Comparison of ENCODE assay signal across 8 mouse cellular contexts in genomic region chr15:79650569-79650968, GRCm38 (mm10). TPM values are rescaled to one million over a fixed set of nuclear protein-coding genes. Genes with fewer than 3 reads are reported as not detected.
DNase-seq lines count a peak whose midpoint lies in the region; ATAC-seq and TF ChIP-seq lines count a peak whose summit lies in the region.

No protein-coding gene starts in this region.

- TF ChIP-seq EP300 in heart, adult 2 months (IDR thresholded peaks at IDR 0.05; ENCODE audit: insufficient read depth, low read depth, low read length) = no peak

- H3K9ac ChIP-seq in heart, adult 2 months (ENCODE audit: low read depth, low read length) = no peak overlapping the region
- no peak overlapping the region for H3K9ac ChIP-seq in forebrain, embryonic 11.5 days (ENCODE audit: low read length)

- no peak overlapping the region for H3K4me3 ChIP-seq in heart, adult 2 months
- no peak overlapping the region for H3K4me3 ChIP-seq in heart, embryonic 10.5 days
- no peak overlapping the region for H3K4me3 ChIP-seq in forebrain, embryonic 11.5 days (ENCODE audit: low read depth, low read length)

- H3K27ac ChIP-seq in heart, adult 2 months = no peak overlapping the region
- H3K27ac ChIP-seq in heart, embryonic 10.5 days = no peak overlapping the region
- H3K27ac ChIP-seq in forebrain, embryonic 11.5 days (ENCODE audit: low read depth, low read length) = no peak overlapping the region

- ATAC-seq in granulocyte monocyte progenitor cell, adult 5-6 weeks (replicated peaks; ENCODE audit: poor library complexity, severe bottlenecking) = peak; percentile 95
- 0 out of 2 replicates have a peak, but pooled peaks have one; percentile 41 for ATAC-seq in megakaryocyte-erythroid progenitor cell, adult 5-6 weeks (replicated peaks; ENCODE audit: low FRiP score, low TSS enrichment, poor library complexity, severe bottlenecking)
- no peak for ATAC-seq in forebrain, embryonic 11.5 days (replicated peaks; ENCODE audit: low FRiP score)

- no peak for TF ChIP-seq POLR2A in heart, adult 2 months (IDR thresholded peaks at IDR 0.05; ENCODE audit: insufficient read depth, low read depth, low read length)

- no peaks in the 10 kb centered on the region for H3K27me3 ChIP-seq in heart, adult 2 months (ENCODE audit: control insufficient read depth, insufficient read depth, low read length)
- no peaks in the 10 kb centered on the region for H3K27me3 ChIP-seq in heart, embryonic 10.5 days (ENCODE audit: insufficient read depth, poor library complexity, severe bottlenecking)
- no peaks in the 10 kb centered on the region for H3K27me3 ChIP-seq in forebrain, embryonic 11.5 days (ENCODE audit: control insufficient read depth, insufficient read depth, low read length)

- peak in 1 of 2 experiments; percentile 35 for DNase-seq in heart, adult 2 months
- DNase-seq in heart, embryonic 10.5 days (ENCODE audit: low spot score) = no peak
- DNase-seq in urinary bladder, postnatal 14 days (ENCODE audit: low spot score) = peak; percentile 39
- no peak for DNase-seq in urinary bladder, postnatal 4 days (ENCODE audit: low spot score in 2 of 2)
- DNase-seq in thymus, postnatal 4 days = peak; percentile 78
- no peak for DNase-seq in forebrain, embryonic 11.5 days (ENCODE audit: low spot score)

- no peaks in the 10 kb centered on the region for H3K36me3 ChIP-seq in heart, adult 2 months (ENCODE audit: control insufficient read depth, insufficient read depth, low read length)
- no peaks in the 10 kb centered on the region for H3K36me3 ChIP-seq in heart, embryonic 10.5 days
- H3K36me3 ChIP-seq in forebrain, embryonic 11.5 days (ENCODE audit: control insufficient read depth, insufficient read depth, low read length) = no peaks in the 10 kb centered on the region

- H3K4me1 ChIP-seq in heart, adult 2 months (ENCODE audit: control insufficient read depth, insufficient read depth, low read length) = no peaks in the 10 kb centered on the region
- no peaks in the 10 kb centered on the region for H3K4me1 ChIP-seq in heart, embryonic 10.5 days
- no peaks in the 10 kb centered on the region for H3K4me1 ChIP-seq in forebrain, embryonic 11.5 days (replicated peaks; ENCODE audit: control insufficient read depth, insufficient read depth, low read length)

- no peak overlapping the region for H3K4me2 ChIP-seq in forebrain, embryonic 11.5 days (ENCODE audit: low read depth, low read length, severe bottlenecking)

- H3K79me2 ChIP-seq in heart, adult 2 months (replicated peaks; ENCODE audit: control insufficient read depth, insufficient read depth, low read length) = no peaks in the 10 kb centered on the region

- H3K9me3 ChIP-seq in heart, embryonic 10.5 days = no peaks in the 10 kb centered on the region
- H3K9me3 ChIP-seq in forebrain, embryonic 11.5 days (ENCODE audit: control insufficient read depth, low read length) = no peaks in the 10 kb centered on the region

- intact Hi-C loops in heart, adult 2 months (cut with DNase I) = no loop called here

- peak; percentile 71 for TF ChIP-seq CTCF in heart, adult 2 months (IDR thresholded peaks at IDR 0.05)

RNA-seq across cellular contexts. Expression of gene Fam227a, which starts 8.2 kb away (rescaled TPM):
- under 1 TPM; 0.75 to 0.84 TPM for total RNA-seq in heart, adult 2 months (2021)
- 1.2 and 1.4 TPM in 2 replicates for polyA plus RNA-seq in heart, adult 2 months (2012; rRNA removed)
- 0.55 and 1.1 TPM in 2 replicates for polyA plus RNA-seq in heart, embryonic 10.5 days (2016; fragmentation: Nextera tagmentation; extraction: Ambion mirVana)
- 0.85 and 6.5 TPM in 2 replicates for total RNA-seq in granulocyte monocyte progenitor cell, adult 5-6 weeks (2014; fragmentation: Nextera tagmentation)
- total RNA-seq in granulocyte monocyte progenitor cell, adult 5-6 weeks (2017) = 1.8 and 2.3 TPM in 2 replicates
- 1.1 and 11.4 TPM in 2 replicates for total RNA-seq in megakaryocyte-erythroid progenitor cell, adult 5-6 weeks (2014; fragmentation: Nextera tagmentation)
- total RNA-seq in megakaryocyte-erythroid progenitor cell, adult 5-6 weeks (2017) = 2.2 TPM in 1 of 2 replicates, not detected in the other
- 4.5 and 4.7 TPM in 2 replicates for polyA plus RNA-seq in forebrain, embryonic 11.5 days (2014; fragmentation: Nextera tagmentation; extraction: Ambion mirVana)

RNA-seq across cellular contexts. Expression of gene Cby1, which starts 8.4 kb away (rescaled TPM):
- total RNA-seq in heart, adult 2 months (2021) = 10 to 100 TPM; 18.6 to 19.3 TPM
- polyA plus RNA-seq in heart, adult 2 months (2012; rRNA removed) = 10.1 and 13.8 TPM in 2 replicates
- 42.9 and 48.9 TPM in 2 replicates for polyA plus RNA-seq in heart, embryonic 10.5 days (2016; fragmentation: Nextera tagmentation; extraction: Ambion mirVana)
- 17.9 and 35.2 TPM in 2 replicates for total RNA-seq in granulocyte monocyte progenitor cell, adult 5-6 weeks (2014; fragmentation: Nextera tagmentation)
- total RNA-seq in granulocyte monocyte progenitor cell, adult 5-6 weeks (2017) = 32.0 and 45.5 TPM in 2 replicates
- total RNA-seq in megakaryocyte-erythroid progenitor cell, adult 5-6 weeks (2014; fragmentation: Nextera tagmentation) = 18.3 and 32.9 TPM in 2 replicates
- 57.0 and 65.7 TPM in 2 replicates for total RNA-seq in megakaryocyte-erythroid progenitor cell, adult 5-6 weeks (2017)
- 78.8 and 81.6 TPM in 2 replicates for polyA plus RNA-seq in forebrain, embryonic 11.5 days (2014; fragmentation: Nextera tagmentation; extraction: Ambion mirVana)

RNA-seq across cellular contexts. Expression of gene Tomm22, which starts 20.1 kb away (rescaled TPM):
- 100 to 1,000 TPM in 1 of 2 experiments, 10 to 100 TPM in 1; 99.8 to 109 TPM for total RNA-seq in heart, adult 2 months (2021)
- polyA plus RNA-seq in heart, adult 2 months (2012; rRNA removed) = 57.8 and 112 TPM in 2 replicates
- 258 and 286 TPM in 2 replicates for polyA plus RNA-seq in heart, embryonic 10.5 days (2016; fragmentation: Nextera tagmentation; extraction: Ambion mirVana)
- 146 and 147 TPM in 2 replicates for total RNA-seq in granulocyte monocyte progenitor cell, adult 5-6 weeks (2014; fragmentation: Nextera tagmentation)
- total RNA-seq in granulocyte monocyte progenitor cell, adult 5-6 weeks (2017) = 88.0 and 117 TPM in 2 replicates
- total RNA-seq in megakaryocyte-erythroid progenitor cell, adult 5-6 weeks (2014; fragmentation: Nextera tagmentation) = 195 and 205 TPM in 2 replicates
- 85.4 and 108 TPM in 2 replicates for total RNA-seq in megakaryocyte-erythroid progenitor cell, adult 5-6 weeks (2017)
- polyA plus RNA-seq in forebrain, embryonic 11.5 days (2014; fragmentation: Nextera tagmentation; extraction: Ambion mirVana) = 271 and 288 TPM in 2 replicates

RNA-seq across cellular contexts. Expression of gene Josd1, which starts 37.1 kb away (rescaled TPM):
- total RNA-seq in heart, adult 2 months (2021) = 10 to 100 TPM; 22.1 to 24.9 TPM
- polyA plus RNA-seq in heart, adult 2 months (2012; rRNA removed) = 16.1 and 25.6 TPM in 2 replicates
- 18.4 and 21.0 TPM in 2 replicates for polyA plus RNA-seq in heart, embryonic 10.5 days (2016; fragmentation: Nextera tagmentation; extraction: Ambion mirVana)
- total RNA-seq in granulocyte monocyte progenitor cell, adult 5-6 weeks (2014; fragmentation: Nextera tagmentation) = 22.7 and 24.9 TPM in 2 replicates
- total RNA-seq in granulocyte monocyte progenitor cell, adult 5-6 weeks (2017) = 19.2 and 23.6 TPM in 2 replicates
- 43.6 and 59.8 TPM in 2 replicates for total RNA-seq in megakaryocyte-erythroid progenitor cell, adult 5-6 weeks (2014; fragmentation: Nextera tagmentation)
- total RNA-seq in megakaryocyte-erythroid progenitor cell, adult 5-6 weeks (2017) = 43.8 and 49.8 TPM in 2 replicates
- 13.4 and 13.8 TPM in 2 replicates for polyA plus RNA-seq in forebrain, embryonic 11.5 days (2014; fragmentation: Nextera tagmentation; extraction: Ambion mirVana)

RNA-seq across cellular contexts. Expression of gene Gtpbp1, which starts 40.1 kb away (rescaled TPM):
- 10 to 100 TPM; 26.9 to 30.1 TPM for total RNA-seq in heart, adult 2 months (2021)
- polyA plus RNA-seq in heart, adult 2 months (2012; rRNA removed) = 27.0 and 30.5 TPM in 2 replicates
- polyA plus RNA-seq in heart, embryonic 10.5 days (2016; fragmentation: Nextera tagmentation; extraction: Ambion mirVana) = 38.1 and 38.3 TPM in 2 replicates
- 45.8 and 52.4 TPM in 2 replicates for total RNA-seq in granulocyte monocyte progenitor cell, adult 5-6 weeks (2014; fragmentation: Nextera tagmentation)
- total RNA-seq in granulocyte monocyte progenitor cell, adult 5-6 weeks (2017) = 47.0 and 59.9 TPM in 2 replicates
- 73.3 and 79.3 TPM in 2 replicates for total RNA-seq in megakaryocyte-erythroid progenitor cell, adult 5-6 weeks (2014; fragmentation: Nextera tagmentation)
- total RNA-seq in megakaryocyte-erythroid progenitor cell, adult 5-6 weeks (2017) = 99.5 and 126 TPM in 2 replicates
- 53.4 and 54.3 TPM in 2 replicates for polyA plus RNA-seq in forebrain, embryonic 11.5 days (2014; fragmentation: Nextera tagmentation; extraction: Ambion mirVana)

Comparison
In these comparisons a context has a peak if more than half of its experiments do, and no peak if none do; other contexts are left out.
1. DNase-seq: peak in urinary bladder, postnatal 14 days (single experiment) and thymus, postnatal 4 days (single experiment); none in heart, embryonic 10.5 days (single experiment), urinary bladder, postnatal 4 days (0 of 2) and forebrain, embryonic 11.5 days (single experiment).